Mouse (Mus musculus) C2C12 (cell line): ENCODE data around the gene Usp12.

Experiments used
- CTCF ChIP-seq: IDR thresholded peaks from one replicate; pipeline ENCODE4 v1.5.1; 2011; ENCODE audit not compliant: control insufficient read depth, insufficient read depth, insufficient read length
- FOSL1 ChIP-seq: IDR thresholded peaks from one replicate; pipeline ENCODE4 v1.8.0; 2011; ENCODE audit warnings: mild to moderate bottlenecking, low read length; ENCODE audit not compliant: poor library complexity, insufficient read depth, severe bottlenecking
- USF1 ChIP-seq: IDR thresholded peaks from one replicate; pipeline ENCODE4 v1.6.1; 2011; ENCODE audit warnings: low read depth, mild to moderate bottlenecking, control low read depth, moderate library complexity

DNA sequence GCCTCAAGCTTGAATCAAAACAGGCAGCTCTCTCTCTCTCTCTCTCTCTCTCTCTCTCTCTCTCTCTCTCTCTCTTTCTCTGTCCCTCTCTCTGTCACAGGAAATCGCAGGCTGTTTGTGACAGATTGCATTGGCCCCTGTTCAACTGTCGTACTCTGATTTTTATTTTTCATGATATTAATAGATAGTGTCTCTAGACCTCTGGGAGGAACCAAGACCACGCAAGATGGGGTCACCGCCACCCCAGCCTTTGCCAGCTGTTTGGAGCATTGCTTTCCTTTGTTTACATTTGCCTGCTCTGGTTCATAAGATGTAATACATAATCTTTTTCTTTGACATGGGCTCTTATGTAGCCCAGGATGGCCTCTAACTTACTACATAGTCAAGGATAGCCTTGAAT is 47.2 kb upstream of the Usp12 start:
- TF ChIP-seq CTCF, result no peak
- no peak for TF ChIP-seq USF1
- no peak for TF ChIP-seq FOSL1
